Mouse (Mus musculus): Measurements from ENCODE around the gene Hcfc1r1. TPM values are rescaled to one million over a fixed set of nuclear protein-coding genes. Genes with fewer than 3 reads are reported as not detected.

The Hcfc1r1 gene
- polyA plus RNA-seq, 1 experiment from 2014 or later, result 29.5 TPM

GRCm38 (mm10) chr17:23679127-23679835 lies 5.9 kb downstream of the Hcfc1r1 start, which contains the start of gene Cldn6:
Gene Cldn6 (plus strand): TSS chr17:23679249.
- Histone ChIP-seq H3K4me3 (peak within 1 kb of the TSS; percentile 44), H3K36me3 (no peaks in the 10 kb centered on the region), H3K27ac (replicated peaks) (no peak within 1 kb of the TSS), H3K27me3 (ENCODE audit: low read depth, poor library complexity, severe bottlenecking) (peaks cover 98% of the 10 kb centered on the region), H3K4me1 (peaks cover 65% of the 10 kb centered on the region), H3K9me3 (replicated peaks) (no peaks in the 10 kb centered on the region)
- 1% methylated on average over 38 of the region's 38 CpGs for WGBS
- DNase-seq (ENCODE audit: low spot score), result no peak

DNA sequence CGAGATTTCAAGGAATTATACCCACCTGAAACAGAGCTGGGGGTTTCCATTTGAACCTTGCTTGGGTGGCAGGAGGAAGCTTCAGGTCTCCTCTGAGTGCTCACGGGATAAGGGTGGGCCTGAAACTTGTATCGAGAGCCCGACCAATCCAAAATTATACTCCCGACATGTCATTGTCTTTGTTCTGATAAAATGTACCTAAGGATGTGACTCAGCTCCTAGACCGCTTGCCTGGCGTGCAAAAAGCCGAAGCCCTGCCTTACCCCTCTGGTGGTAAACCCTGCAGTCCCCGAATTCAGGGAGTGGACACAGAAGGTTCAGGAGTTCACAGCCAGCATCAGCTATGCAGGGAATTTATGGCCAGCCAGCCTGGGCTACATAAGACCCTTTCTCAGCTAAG lies 6.9 kb downstream of the Hcfc1r1 start:
- H3K27me3 ChIP-seq (ENCODE audit: low read depth, poor library complexity, severe bottlenecking), result peaks cover 98% of the 10 kb centered on the region
- WGBS, result 75% methylated on average over 9 of the region's 9 CpGs
- no peak overlapping the region for H3K27ac ChIP-seq (replicated peaks)
- no peaks in the 10 kb centered on the region for H3K9me3 ChIP-seq (replicated peaks)
- DNase-seq (ENCODE audit: low spot score), result no peak
- no peak overlapping the region for H3K4me3 ChIP-seq
- H3K4me1 ChIP-seq, result peaks cover 60% of the 10 kb centered on the region
- no peaks in the 10 kb centered on the region for H3K36me3 ChIP-seq

DNA sequence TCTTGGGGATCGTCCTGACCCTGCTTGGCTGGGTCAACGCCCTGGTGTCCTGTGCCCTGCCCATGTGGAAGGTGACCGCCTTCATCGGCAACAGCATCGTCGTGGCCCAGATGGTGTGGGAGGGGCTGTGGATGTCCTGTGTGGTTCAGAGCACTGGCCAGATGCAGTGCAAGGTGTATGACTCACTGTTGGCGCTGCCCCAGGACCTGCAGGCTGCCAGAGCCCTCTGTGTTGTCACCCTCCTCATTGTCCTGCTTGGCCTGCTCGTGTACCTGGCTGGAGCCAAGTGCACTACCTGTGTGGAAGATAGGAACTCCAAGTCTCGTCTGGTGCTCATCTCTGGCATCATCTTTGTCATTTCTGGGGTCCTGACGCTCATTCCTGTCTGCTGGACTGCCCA lies 7.7 kb downstream of the Hcfc1r1 start:
- DNase-seq (ENCODE audit: low spot score), result no peak
- no peak overlapping the region for H3K4me3 ChIP-seq
- H3K27me3 ChIP-seq (ENCODE audit: low read depth, poor library complexity, severe bottlenecking), result peaks cover 92% of the 10 kb centered on the region
- H3K4me1 ChIP-seq, result peaks cover 52% of the 10 kb centered on the region
- no peaks in the 10 kb centered on the region for H3K36me3 ChIP-seq
- 81% methylated on average over 10 of the region's 10 CpGs for WGBS
- H3K27ac ChIP-seq (replicated peaks), result no peak overlapping the region
- H3K9me3 ChIP-seq (replicated peaks), result no peaks in the 10 kb centered on the region

DNA sequence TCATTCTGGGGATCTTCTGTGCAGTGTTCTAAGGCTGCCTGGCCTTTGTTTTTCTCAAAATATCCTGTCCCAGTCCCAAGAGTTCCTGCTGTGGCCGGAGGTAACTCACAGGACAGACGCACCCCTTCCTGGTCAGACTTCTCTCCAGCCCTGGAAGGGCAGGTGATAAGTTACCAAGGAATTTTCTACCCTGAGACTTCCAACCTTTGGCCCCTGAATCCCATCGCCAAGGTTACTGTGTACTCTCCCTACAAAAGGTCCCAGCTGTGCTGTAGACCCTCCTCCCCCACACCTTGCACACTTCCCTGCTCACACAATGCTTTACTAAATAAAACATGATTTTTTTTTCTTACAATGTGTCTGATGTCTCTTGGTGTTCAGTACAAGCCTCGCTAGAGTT lies 8.7 kb downstream of the Hcfc1r1 start:
- Histone ChIP-seq H3K27ac (replicated peaks) (no peak overlapping the region), H3K4me1 (peaks cover 42% of the 10 kb centered on the region), H3K36me3 (no peaks in the 10 kb centered on the region), H3K27me3 (ENCODE audit: low read depth, poor library complexity, severe bottlenecking) (peaks cover 82% of the 10 kb centered on the region), H3K9me3 (replicated peaks) (no peaks in the 10 kb centered on the region), H3K4me3 (no peak overlapping the region)
- WGBS, result 71% methylated on average over 4 of the region's 4 CpGs
- no peak for DNase-seq (ENCODE audit: low spot score)

DNA sequence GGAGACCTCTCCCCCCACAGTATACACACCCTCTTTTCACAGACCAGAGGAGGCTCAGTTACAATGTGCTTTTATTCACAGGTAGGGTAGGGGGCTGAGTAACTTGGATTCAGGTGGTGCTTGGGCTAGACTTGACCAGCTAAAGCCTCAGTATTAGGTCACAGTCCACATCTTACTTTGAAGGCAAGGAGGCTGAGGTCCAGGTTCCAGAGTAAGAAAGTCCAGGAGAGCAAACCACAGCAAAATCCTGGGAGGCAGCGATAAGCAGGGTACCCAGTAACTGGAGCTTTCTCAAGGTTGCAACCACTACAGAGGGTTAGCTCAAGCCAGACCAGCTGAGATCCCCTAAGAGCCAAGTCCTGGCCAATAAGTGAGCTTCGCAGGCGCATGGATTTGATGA lies 9.1 kb downstream of the Hcfc1r1 start:
- Histone ChIP-seq H3K27ac (replicated peaks) (no peak overlapping the region), H3K36me3 (no peaks in the 10 kb centered on the region), H3K4me3 (no peak overlapping the region), H3K27me3 (ENCODE audit: low read depth, poor library complexity, severe bottlenecking) (peaks cover 79% of the 10 kb centered on the region), H3K9me3 (replicated peaks) (no peaks in the 10 kb centered on the region), H3K4me1 (peaks cover 38% of the 10 kb centered on the region)
- 73% methylated on average over 3 of the region's 3 CpGs for WGBS
- no peak for DNase-seq (ENCODE audit: low spot score)

DNA sequence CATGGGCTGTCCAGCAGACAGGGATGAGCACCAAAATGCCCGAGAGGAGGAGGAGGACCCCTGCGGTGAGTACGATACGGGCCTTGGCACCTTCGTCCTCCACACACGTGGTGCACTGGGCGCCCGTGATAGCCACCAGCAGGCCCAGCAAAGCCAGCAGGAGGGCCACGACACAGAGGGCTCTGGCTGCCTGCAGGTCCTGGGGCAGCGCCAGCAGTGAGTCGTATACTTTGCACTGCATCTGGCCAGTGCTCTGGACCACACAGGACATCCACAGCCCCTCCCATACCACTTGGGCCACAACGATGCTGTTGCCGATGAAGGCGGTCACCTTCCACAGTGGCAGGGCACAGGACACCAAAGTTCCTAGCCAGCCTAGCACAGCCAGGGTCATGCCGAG lies 9.8 kb downstream of the Hcfc1r1 start:
- Histone ChIP-seq H3K27me3 (ENCODE audit: low read depth, poor library complexity, severe bottlenecking) (peaks cover 72% of the 10 kb centered on the region), H3K9me3 (replicated peaks) (no peaks in the 10 kb centered on the region), H3K36me3 (no peaks in the 10 kb centered on the region), H3K4me3 (peak overlapping the region; percentile 26; the same call in 1 of the 2 replicates), H3K27ac (replicated peaks) (0 out of 2 replicates have a peak overlapping the region, but pooled peaks have one; percentile 28), H3K4me1 (peaks cover 35% of the 10 kb centered on the region)
- no peak for DNase-seq (ENCODE audit: low spot score)
- WGBS, result 17% methylated on average over 15 of the region's 15 CpGs

- Histone ChIP-seq H3K9me3 (replicated peaks) (no peaks in the 10 kb centered on the region), H3K27ac (replicated peaks) (peak within 1 kb of the TSS; percentile 38; the same call in 1 of the 2 replicates), H3K36me3 (no peaks in the 10 kb centered on the region), H3K4me1 (peaks cover 34% of the 10 kb centered on the region), H3K4me3 (peak within 1 kb of the TSS; percentile 26), H3K27me3 (ENCODE audit: low read depth, poor library complexity, severe bottlenecking) (peaks cover 64% of the 10 kb centered on the region)
- WGBS, result 13% methylated on average over 15 of the region's 15 CpGs
- DNase-seq (ENCODE audit: low spot score), result no peak
Measured at GRCm38 (mm10) chr17:23683856-23684672, 10.7 kb downstream of the Hcfc1r1 start, which contains the start of gene Cldn9. Gene Cldn9 (minus strand): TSS chr17:23684026.

DNA sequence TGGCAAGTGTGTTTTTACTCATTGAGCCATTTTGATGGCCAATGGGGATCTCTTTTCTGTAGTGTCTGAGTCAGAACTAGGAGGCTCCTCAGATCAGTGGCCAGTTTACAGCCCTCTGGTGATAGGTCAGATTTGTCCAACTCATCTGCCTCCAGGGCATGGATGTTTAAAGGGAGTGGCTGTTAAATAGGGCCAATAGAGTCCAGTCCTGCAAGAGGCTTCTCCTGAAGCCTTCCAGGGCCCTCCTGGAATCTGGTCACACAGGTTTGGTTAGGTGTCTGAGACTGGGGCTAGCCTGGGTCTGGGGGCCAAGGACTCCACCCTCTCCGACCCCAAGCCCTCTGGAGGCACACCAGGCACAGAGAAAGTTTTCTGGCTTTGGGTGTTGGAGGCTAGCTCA lies 21.1 kb downstream of the Hcfc1r1 start:
- WGBS, result 69% methylated on average over 1 of the region's 1 CpGs
- Histone ChIP-seq H3K9me3 (replicated peaks) (no peaks in the 10 kb centered on the region), H3K4me1 (peaks cover 11% of the 10 kb centered on the region), H3K4me3 (no peak overlapping the region), H3K36me3 (no peaks in the 10 kb centered on the region), H3K27me3 (ENCODE audit: low read depth, poor library complexity, severe bottlenecking) (peaks cover 33% of the 10 kb centered on the region), H3K27ac (replicated peaks) (no peak overlapping the region)
- DNase-seq (ENCODE audit: low spot score), result no peak

GRCm38 (mm10) chr17:23695801-23696200 lies 22.4 kb downstream of the Hcfc1r1 start:
- Histone ChIP-seq H3K4me3 (no peak overlapping the region), H3K9me3 (replicated peaks) (no peaks in the 10 kb centered on the region), H3K27ac (replicated peaks) (no peak overlapping the region), H3K27me3 (ENCODE audit: low read depth, poor library complexity, severe bottlenecking) (peaks cover 45% of the 10 kb centered on the region), H3K36me3 (no peaks in the 10 kb centered on the region), H3K4me1 (peaks cover 16% of the 10 kb centered on the region)
- 23% methylated on average over 3 of the region's 3 CpGs for WGBS
- no peak for DNase-seq (ENCODE audit: low spot score)

DNA sequence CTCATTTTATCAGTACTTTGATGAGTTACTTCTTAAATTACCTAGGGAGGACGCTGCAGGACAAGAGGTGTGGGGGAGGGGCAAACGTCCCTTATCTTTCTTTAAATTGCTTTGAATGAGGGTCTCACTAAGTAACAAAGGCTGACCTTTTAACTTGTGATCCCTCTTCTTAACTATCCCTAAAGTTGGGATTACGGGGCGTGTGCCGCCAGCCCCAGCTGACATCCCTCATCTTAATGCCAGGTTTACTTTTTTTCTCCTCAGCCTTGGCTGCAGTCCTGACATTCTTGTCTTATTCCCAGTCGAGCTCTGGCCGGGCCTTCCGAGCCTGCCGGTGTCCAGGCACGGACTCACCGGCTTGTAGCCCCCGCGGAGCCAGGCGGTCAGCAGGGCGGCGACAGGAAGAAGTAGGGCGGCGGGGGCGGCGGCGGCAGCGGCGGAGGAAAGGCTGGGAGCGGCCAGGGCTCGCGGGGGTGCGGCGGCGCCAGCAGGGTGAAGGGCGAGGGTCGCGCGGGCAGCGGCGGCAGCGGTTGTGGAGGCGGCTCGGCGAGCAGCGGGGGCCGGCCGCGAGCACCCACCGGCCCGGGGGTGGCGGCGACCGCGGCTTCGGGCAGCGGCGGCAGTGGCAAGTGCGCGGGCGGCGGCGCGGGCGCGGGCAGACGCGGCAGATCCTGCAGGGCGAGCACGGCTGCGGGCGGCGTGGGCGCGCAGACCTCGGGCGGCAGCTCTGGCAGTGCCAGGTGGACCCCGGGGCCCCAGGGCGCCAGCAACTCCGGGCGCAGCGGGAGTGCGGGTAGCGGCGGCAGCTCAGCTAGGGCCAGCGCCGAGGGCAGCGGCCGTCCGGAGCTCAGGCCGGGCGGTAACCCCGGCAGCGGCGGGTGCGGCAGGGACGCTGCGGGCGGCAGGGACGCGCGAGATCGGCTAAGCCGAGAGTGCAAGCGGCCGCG lies 26.0 kb downstream of the Hcfc1r1 start:
- Histone ChIP-seq H3K9me3 (replicated peaks) (no peaks in the 10 kb centered on the region), H3K4me1 (peaks cover 16% of the 10 kb centered on the region), H3K4me3 (peak overlapping the region; percentile 80), H3K36me3 (no peaks in the 10 kb centered on the region), H3K27ac (replicated peaks) (peak overlapping the region; percentile 49; the same call in 1 of the 2 replicates), H3K27me3 (ENCODE audit: low read depth, poor library complexity, severe bottlenecking) (peaks cover 60% of the 10 kb centered on the region)
- DNase-seq (ENCODE audit: low spot score), result peak; percentile 41
- WGBS, result under 1% methylated on average over 100 of the region's 101 CpGs

- peaks cover 16% of the 10 kb centered on the region for H3K4me1 ChIP-seq
- peak; percentile 88 for DNase-seq (ENCODE audit: low spot score)
- no peaks in the 10 kb centered on the region for H3K9me3 ChIP-seq (replicated peaks)
- WGBS, result 2% methylated on average over 26 of the region's 28 CpGs
- H3K4me3 ChIP-seq, result peak overlapping the region; percentile 80
- H3K27ac ChIP-seq (replicated peaks), result peak overlapping the region; percentile 49; the same call in 1 of the 2 replicates
- H3K36me3 ChIP-seq, result no peaks in the 10 kb centered on the region
- H3K27me3 ChIP-seq (ENCODE audit: low read depth, poor library complexity, severe bottlenecking), result peaks cover 60% of the 10 kb centered on the region
Measured at GRCm38 (mm10) chr17:23700079-23700478, 26.7 kb downstream of the Hcfc1r1 start.

DNA sequence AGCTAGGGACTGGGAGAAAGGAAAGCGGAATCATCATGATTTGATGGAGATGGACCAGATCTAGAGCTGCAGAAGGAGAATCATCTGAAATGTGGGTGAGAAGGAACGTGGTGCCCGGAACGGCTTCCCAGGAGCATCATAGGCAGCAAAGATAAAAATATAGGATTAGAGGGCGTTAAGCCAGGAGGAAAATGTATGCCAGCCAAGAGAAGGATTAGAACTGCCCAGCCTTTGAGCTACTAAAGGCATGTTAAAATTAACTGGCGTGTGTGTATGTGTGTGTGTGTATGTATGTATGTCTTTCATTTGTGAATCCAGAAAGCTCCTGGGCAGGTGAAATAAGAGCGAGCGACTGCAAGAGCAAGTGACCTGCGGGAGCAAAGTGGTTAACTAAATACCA lies 29.9 kb downstream of the Hcfc1r1 start:
- H3K4me3 ChIP-seq, result no peak overlapping the region

More for the DNA sequence above, 29.9 kb downstream of the Hcfc1r1 start:
- Histone ChIP-seq H3K9me3 (replicated peaks) (no peaks in the 10 kb centered on the region), H3K27me3 (ENCODE audit: low read depth, poor library complexity, severe bottlenecking) (peaks cover 39% of the 10 kb centered on the region), H3K27ac (replicated peaks) (no peak overlapping the region), H3K36me3 (no peaks in the 10 kb centered on the region), H3K4me1 (peaks cover 12% of the 10 kb centered on the region)
- DNase-seq (ENCODE audit: low spot score), result no peak
- 86% methylated on average over 9 of the region's 9 CpGs for WGBS

Data from midbrain, embryonic 10.5 days (tissue).